Mouse (Mus musculus): ENCODE results near the gene Fxyd5. TPM values are rescaled to one million over a fixed set of nuclear protein-coding genes. Genes with fewer than 3 reads are reported as not detected.

Fxyd5 gene
- polyA plus RNA-seq, 1 experiment from 2014 or later: 10.2 TPM

DNA sequence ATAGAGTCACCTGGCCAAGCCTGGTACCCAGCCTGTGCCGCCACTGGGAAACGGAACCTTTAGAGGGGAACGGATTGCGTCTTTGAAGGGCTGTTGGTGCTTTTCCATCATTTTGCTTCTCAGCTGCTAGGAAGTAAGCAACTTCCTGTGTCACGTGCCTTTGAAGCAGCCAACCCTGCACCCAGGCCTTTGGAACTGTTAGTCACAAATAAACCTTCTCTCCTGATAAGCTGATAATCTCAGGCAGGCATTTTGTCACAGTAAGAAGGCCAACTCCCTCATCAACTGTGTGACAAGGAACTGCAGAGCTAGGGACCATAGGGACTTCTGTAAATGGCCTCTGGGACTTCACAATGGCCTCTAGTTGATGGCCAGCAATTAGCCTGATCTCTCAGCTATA lies 50.1 kb downstream of the Fxyd5 start:
- 85% methylated on average over 5 of the region's 5 CpGs for WGBS
- Histone ChIP-seq H3K4me1 (no peaks in the 10 kb centered on the region), H3K4me3 (no peak overlapping the region), H3K9me3 (replicated peaks) (peaks cover 9% of the 10 kb centered on the region), H3K27ac (replicated peaks) (no peak overlapping the region), H3K27me3 (ENCODE audit: low read depth, poor library complexity, severe bottlenecking) (no peaks in the 10 kb centered on the region), H3K36me3 (no peaks in the 10 kb centered on the region)
- DNase-seq (ENCODE audit: low spot score): no peak

DNA sequence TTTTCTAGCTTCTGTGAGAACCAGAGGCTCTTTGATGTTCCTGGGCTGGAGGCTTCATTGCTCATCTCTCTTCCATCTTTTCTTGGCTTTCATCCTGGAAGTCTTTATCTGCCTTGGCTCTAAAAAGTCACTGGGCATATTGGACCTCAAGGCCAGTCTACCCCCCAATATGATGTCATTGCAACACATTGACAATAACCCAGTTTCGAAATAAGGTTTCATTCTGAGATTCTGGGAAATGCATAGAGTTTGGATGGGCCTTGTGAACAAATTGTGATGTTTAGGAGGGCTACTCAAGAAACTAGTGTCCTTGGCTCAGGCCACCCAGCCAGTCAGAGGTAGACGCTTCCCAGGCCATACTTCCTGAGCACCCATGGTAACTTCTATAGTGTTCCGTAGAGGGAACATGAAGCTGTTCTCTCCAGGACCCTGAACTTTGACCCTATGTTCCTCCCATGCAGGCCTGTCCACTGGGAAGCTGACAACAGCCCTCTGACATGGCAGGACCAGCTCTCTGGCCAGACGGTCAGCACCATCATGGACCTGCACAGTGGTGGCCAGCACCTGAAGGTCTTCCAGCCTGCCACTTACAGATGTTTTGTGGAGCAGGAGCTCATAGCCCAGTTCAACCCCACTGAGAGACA lies 53.6 kb downstream of the Fxyd5 start:
- DNase-seq (ENCODE audit: low spot score): no peak
- 89% methylated on average over 4 of the region's 4 CpGs for WGBS
- no peaks in the 10 kb centered on the region for H3K36me3 ChIP-seq
- no peak overlapping the region for H3K4me3 ChIP-seq
- H3K4me1 ChIP-seq: no peaks in the 10 kb centered on the region
- no peak overlapping the region for H3K27ac ChIP-seq (replicated peaks)
- no peaks in the 10 kb centered on the region for H3K27me3 ChIP-seq (ENCODE audit: low read depth, poor library complexity, severe bottlenecking)
- H3K9me3 ChIP-seq (replicated peaks): no peaks in the 10 kb centered on the region

DNA sequence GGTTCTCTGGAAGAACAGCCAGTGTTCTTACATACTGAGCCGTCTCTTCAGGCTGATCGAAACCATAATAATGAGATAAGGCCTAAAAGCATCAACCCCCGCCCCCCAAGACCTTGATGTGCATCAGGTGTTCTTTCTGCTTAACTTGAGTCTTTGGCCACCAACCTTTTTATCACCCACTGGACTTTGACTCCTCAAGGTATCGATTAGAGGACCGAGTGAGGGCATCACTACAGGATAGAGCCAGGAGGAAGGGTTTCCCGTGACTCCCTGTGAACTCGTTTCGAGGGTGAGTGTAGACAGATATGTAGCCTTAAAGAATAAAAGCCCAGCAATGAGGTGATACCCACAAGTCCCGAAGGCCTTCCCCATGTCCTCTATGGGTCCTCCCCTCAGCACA lies 56.9 kb downstream of the Fxyd5 start:
- no peak for DNase-seq (ENCODE audit: low spot score)
- Histone ChIP-seq H3K36me3 (no peaks in the 10 kb centered on the region), H3K27ac (replicated peaks) (no peak overlapping the region), H3K4me3 (no peak overlapping the region), H3K27me3 (ENCODE audit: low read depth, poor library complexity, severe bottlenecking) (no peaks in the 10 kb centered on the region), H3K4me1 (no peaks in the 10 kb centered on the region), H3K9me3 (replicated peaks) (no peaks in the 10 kb centered on the region)
- 83% methylated on average over 9 of the region's 9 CpGs for WGBS

Small RNA genes lying within 50 kb of the gene (microRNA-seq; reads per million reads assigned to microRNA genes)
- gene Mir7050: not detected

Other genes with a start within 250 kb of the Fxyd5 start
- not detected in 2 replicates for gene Ffar2, start 218.7 kb downstream of the Fxyd5 start, polyA plus RNA-seq (2016; fragmentation: Nextera tagmentation; extraction: Ambion mirVana)
- not detected in 2 replicates for gene Ffar3, start 186.3 kb downstream of the Fxyd5 start, polyA plus RNA-seq (2016; fragmentation: Nextera tagmentation; extraction: Ambion mirVana)
- gene Ffar1, start 180.9 kb downstream of the Fxyd5 start, polyA plus RNA-seq (2016; fragmentation: Nextera tagmentation; extraction: Ambion mirVana): not detected in 2 replicates
- 0.02 TPM in 1 of 2 replicates, not detected in the other for gene Cd22, start 162.1 kb downstream of the Fxyd5 start, polyA plus RNA-seq (2016; fragmentation: Nextera tagmentation; extraction: Ambion mirVana)
- 0.22 and 0.52 TPM in 2 replicates for gene Mag, start 127.6 kb downstream of the Fxyd5 start, polyA plus RNA-seq (2016; fragmentation: Nextera tagmentation; extraction: Ambion mirVana)
- not detected in 2 replicates for gene Hamp2, start 117.8 kb downstream of the Fxyd5 start, polyA plus RNA-seq (2016; fragmentation: Nextera tagmentation; extraction: Ambion mirVana)
- gene Hamp, start 98.4 kb downstream of the Fxyd5 start, polyA plus RNA-seq (2016; fragmentation: Nextera tagmentation; extraction: Ambion mirVana): not detected in 2 replicates
- 22.6 and 23.5 TPM in 2 replicates for gene Usf2, start 85.7 kb downstream of the Fxyd5 start, polyA plus RNA-seq (2016; fragmentation: Nextera tagmentation; extraction: Ambion mirVana)
- gene Lsr, start 69.0 kb downstream of the Fxyd5 start, polyA plus RNA-seq (2016; fragmentation: Nextera tagmentation; extraction: Ambion mirVana): 22.0 and 25.3 TPM in 2 replicates
- gene Fam187b, start 68.7 kb downstream of the Fxyd5 start, polyA plus RNA-seq (2016; fragmentation: Nextera tagmentation; extraction: Ambion mirVana): 0.71 and 0.91 TPM in 2 replicates
- gene Fxyd7, start 9.0 kb upstream of the Fxyd5 start, polyA plus RNA-seq (2016; fragmentation: Nextera tagmentation; extraction: Ambion mirVana): 0.70 and 2.8 TPM in 2 replicates
- 3.5 and 6.8 TPM in 2 replicates for gene Fxyd1, start 14.7 kb upstream of the Fxyd5 start, polyA plus RNA-seq (2016; fragmentation: Nextera tagmentation; extraction: Ambion mirVana)
- 1.1 and 1.2 TPM in 2 replicates for gene Lgi4, start 16.9 kb upstream of the Fxyd5 start, polyA plus RNA-seq (2016; fragmentation: Nextera tagmentation; extraction: Ambion mirVana)
- gene Fxyd3, start 34.2 kb upstream of the Fxyd5 start, polyA plus RNA-seq (2016; fragmentation: Nextera tagmentation; extraction: Ambion mirVana): 3.0 and 3.4 TPM in 2 replicates
- 1.00 and 1.5 TPM in 2 replicates for gene Hpn, start 72.8 kb upstream of the Fxyd5 start, polyA plus RNA-seq (2016; fragmentation: Nextera tagmentation; extraction: Ambion mirVana)
- 0.55 and 0.80 TPM in 2 replicates for gene Scn1b, start 84.5 kb upstream of the Fxyd5 start, polyA plus RNA-seq (2016; fragmentation: Nextera tagmentation; extraction: Ambion mirVana)
- gene Gramd1a, start 113.4 kb upstream of the Fxyd5 start, polyA plus RNA-seq (2016; fragmentation: Nextera tagmentation; extraction: Ambion mirVana): 90.0 and 120 TPM in 2 replicates
- not detected in 2 replicates for gene Scgb2b2, start 248.0 kb upstream of the Fxyd5 start, polyA plus RNA-seq (2016; fragmentation: Nextera tagmentation; extraction: Ambion mirVana)
- gene Scgb1b2, start 249.3 kb upstream of the Fxyd5 start, polyA plus RNA-seq (2016; fragmentation: Nextera tagmentation; extraction: Ambion mirVana): not detected in 2 replicates

Data from midbrain, embryonic 10.5 days (tissue).